Mouse (Mus musculus) right cerebral cortex, postnatal 4 days (tissue): ENCODE measurements around the gene Cnst.

ENCODE experiments used
- DNase-seq: peaks from one replicate; pipeline ENCODE4 v3.0.0-alpha.2; 2022

Cnst gene

GRCm38 (mm10) chr1:179598386-179598785, 52.2 kb downstream of the Cnst start:
- DNase-seq = no peak

- no peak for DNase-seq
These were observed 58.4 kb downstream of the Cnst start for GRCm38 (mm10) chr1:179604526-179604925.

GRCm38 (mm10) chr1:179606004-179606723, 60.0 kb downstream of the Cnst start:
- DNase-seq = no peak

GRCm38 (mm10) chr1:179608521-179608920, 62.4 kb downstream of the Cnst start:
- DNase-seq = no peak

- no peak for DNase-seq
These were observed 63.7 kb downstream of the Cnst start for GRCm38 (mm10) chr1:179609724-179610505.

DNA sequence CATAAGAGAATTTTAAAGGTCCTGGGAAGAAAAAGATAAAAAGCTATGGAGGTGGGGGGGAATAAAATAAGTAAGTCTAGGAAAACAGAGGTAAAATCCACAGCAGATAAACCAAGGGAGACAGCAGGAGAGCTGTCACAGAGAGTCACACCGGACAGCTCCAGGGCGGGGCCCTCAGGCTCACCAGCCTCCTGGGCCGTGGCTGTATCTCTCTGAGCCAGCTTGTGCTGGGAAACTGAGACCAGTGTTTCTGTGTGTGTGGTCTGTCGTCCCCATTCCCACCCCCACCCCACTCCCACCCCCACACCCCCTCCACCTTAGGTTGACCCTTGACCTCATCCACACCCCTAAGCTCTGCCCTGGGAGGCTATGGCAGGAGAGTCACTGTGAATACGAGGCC, 65.0 kb downstream of the Cnst start:
- no peak for DNase-seq

DNA sequence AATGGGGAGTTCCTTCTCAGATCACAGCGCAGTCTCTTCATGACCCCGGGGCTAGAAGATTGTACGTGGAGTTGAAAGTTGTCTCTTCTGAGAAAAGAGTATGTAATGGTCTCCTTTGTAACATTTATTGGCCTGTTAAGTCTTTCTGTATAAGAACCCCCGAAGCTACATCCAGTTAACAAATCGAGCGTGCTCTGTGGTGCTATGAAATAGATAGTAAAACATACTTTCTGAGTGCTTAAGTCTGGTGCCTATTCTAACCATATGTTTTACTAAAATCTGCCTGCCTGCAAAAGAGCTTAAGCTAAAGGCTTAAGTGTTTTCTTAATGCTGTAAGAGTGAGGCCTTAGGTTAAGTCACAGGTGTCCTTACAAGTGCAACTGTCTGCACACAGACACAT, 66.2 kb downstream of the Cnst start:
- no peak for DNase-seq

- DNase-seq = no peak
These were observed 66.9 kb downstream of the Cnst start for GRCm38 (mm10) chr1:179612986-179613505.

GRCm38 (mm10) chr1:179617426-179617825, 71.3 kb downstream of the Cnst start:
- DNase-seq = no peak

GRCm38 (mm10) chr1:179622665-179623064, 76.5 kb downstream of the Cnst start:
- DNase-seq = no peak

- DNase-seq = peak; percentile 69
These were observed 77.5 kb downstream of the Cnst start for GRCm38 (mm10) chr1:179623657-179624056.

DNA sequence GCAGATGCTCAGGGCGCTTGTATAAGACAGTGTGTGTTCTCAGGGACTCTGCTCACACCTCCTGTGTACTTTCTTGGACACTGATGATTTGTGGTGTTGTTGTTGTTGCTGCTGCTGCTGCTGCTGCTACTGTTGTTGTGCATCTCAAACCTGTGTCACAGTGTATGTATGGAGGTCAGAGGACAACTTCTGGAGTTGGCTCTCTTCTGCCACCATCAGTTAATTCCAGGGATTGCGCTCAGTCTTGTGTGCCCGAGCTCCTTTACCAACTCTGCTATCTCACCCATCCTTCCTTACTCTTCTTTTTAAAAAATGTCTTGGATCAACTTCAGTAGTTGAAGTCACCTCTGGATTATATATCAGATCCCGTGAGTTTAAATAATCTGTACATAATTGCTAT, 78.2 kb downstream of the Cnst start:
- peak; percentile 49 for DNase-seq

- no peak for DNase-seq
These were observed 81.7 kb downstream of the Cnst start for GRCm38 (mm10) chr1:179627855-179628254.

DNA sequence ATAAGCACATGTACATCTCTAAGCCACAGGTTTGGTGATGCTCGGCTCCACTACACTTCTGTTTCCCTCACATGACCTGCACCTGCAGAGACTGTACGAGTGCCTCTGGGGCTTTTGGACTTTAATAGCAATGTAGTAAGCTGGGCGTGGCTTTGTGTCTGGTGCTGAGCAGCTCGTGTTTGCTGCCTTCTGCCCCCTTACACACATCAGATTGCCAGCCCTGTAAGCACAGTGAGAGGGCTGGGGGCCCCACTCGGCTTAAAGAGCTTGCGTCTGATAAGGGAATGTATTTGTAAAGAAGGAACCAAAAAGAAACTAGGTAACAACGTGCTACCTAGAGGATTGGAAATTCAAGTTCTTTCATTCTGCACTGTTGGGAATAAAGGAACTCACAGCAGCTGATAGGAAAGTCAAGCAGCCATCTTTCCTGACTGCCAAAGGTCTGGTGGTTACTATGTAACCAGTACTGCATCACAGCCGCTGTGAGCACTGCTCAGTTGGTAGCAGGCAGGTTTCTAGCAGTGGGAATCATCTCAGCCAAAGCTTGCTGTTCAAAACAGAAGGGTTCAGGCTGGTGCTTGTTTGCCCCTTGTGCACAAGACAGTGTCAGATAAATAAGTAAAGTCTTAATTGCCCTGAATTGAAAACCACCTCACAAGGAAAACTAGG, 82.4 kb downstream of the Cnst start:
- no peak for DNase-seq

DNA sequence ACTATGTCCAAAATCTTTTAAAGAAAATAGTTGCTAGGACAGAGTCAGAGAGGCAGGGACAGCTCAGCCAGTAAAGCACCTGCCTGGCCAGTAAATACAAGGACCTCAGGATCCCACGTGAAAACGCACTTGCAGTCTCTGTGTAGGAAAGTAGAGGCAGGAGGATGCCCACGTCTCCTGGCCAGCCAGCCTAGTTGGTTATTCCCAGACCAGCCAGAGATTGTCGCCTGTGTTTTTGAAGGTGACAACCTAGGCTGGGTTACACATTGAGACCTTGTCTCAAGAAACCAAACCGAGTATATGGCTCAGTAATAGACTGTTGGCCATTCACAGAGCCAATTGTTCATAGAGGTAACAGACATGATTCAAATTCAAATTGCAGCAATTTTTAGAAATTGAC, 83.1 kb downstream of the Cnst start:
- DNase-seq = no peak

GRCm38 (mm10) chr1:179632746-179633413, 86.7 kb downstream of the Cnst start:
- DNase-seq = no peak

DNA sequence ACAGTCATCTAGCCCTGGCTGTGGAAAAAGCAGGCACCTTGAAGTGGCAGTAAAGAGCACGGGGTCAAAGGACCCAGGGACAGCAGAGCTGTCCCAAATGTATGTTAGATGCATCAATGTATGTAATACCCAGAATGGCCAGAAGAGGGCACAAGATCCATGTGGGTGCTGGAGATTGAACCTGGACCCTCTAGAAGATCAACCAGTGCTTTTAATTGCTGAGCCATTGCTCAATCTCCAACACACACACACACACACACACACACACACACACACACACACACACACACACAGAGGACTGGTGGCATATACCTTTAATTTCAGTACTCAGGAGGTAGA, 87.2 kb downstream of the Cnst start:
- DNase-seq = no peak

DNA sequence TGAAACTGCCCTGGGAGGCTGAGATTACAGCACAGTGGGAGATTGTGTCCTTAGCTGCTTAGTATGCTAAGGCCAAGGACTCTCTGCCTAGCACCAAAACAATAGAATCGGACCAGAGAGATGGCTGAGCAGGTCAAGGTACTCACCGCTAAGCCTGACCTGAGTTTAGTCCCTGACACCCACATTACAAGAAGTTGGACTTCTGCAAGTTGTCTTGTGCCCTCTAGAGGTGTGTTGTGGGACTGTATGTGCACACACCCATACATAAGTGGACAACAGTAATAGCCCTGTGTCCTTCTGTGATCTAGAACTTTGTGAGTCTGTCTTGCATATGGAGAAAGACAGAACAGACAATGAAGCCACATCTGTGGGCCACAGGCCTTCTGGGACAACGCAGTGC, 88.0 kb downstream of the Cnst start:
- DNase-seq = no peak

DNA sequence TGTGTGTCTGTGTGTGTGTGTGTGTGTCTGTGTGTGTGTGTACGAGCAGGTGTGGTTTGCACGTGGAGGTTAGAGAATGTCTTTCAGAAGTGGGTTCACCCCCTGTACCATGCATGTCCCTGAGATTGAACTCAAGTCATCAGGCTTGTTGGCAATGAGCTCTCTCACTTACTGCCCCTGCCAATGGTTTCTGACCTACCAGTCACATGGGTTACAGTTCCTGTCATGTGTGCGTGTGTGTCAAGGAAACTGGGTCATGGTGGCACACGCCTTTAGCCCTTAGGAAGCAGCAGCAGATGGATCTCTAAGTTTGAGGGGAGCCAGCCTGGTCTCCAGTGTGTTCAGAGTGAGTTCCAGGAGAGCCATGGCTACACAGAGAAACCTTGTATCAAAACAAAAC, 96.6 kb downstream of the Cnst start:
- DNase-seq = no peak

GRCm38 (mm10) chr1:179644151-179644550, 98.0 kb downstream of the Cnst start:
- no peak for DNase-seq

DNA sequence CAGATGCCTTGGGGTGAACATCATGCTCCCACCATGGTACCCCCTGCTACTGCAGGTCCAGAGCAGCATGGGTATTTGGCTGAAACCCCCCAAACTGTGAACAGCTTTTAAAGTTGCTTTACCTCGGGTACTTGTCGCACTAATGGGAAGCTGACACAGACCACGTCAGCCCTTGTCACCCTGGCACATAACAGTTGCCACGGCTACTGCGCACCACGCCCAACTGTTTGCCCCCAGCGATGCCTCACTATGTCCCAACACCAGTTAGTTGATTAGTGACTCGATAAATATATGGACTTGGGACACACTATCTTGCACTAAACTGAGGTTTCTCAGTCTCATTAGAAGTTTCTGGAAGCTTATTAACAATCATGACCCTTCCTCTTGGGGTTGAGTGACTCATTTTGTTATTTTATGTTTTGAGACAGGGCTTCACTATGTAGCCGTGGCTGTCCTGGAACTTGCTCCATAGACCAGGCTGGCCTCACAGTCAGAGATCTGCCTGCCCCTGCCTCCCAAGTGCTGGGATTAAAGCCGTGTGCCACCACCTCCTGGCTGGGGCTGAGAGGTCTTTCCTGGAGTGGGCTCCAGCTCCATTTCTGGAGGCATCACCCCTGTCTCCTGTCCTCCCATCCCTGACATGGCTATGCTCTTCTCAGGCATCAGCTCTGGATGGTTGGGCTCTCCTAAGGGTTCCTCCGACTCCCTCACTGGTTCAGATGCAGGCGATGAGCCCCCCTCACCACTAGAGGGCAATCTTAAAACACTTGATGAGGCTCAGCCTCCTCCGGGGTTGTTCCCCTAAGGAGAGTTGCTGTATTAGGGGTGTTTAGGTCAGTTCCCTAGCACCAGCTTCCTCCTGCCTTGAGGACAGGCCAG, 99.2 kb downstream of the Cnst start:
- DNase-seq = peak; percentile 67

DNA sequence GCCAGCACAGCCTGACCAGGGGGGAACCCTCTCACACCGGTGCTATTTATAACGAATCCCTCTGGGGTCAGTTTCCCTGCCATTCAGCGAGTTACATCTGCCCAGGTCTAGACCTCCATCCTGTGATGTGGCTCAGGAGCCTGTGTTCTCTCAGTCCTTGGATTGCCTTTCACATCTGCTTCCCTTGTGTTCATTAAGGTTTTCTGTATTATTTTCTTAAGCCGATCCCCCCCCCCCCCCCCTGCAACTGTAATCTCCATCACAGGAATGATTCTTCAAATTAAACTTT, 99.8 kb downstream of the Cnst start:
- DNase-seq = no peak
